Mouse (Mus musculus) olfactory bulb, adult 2 months (tissue): ENCODE measurements at regions not wholly inside any gene's neighbourhood (a gene's known extent, or its start where the extent isn't known, plus 50 kb on each side); places are given as distances from the start of the nearest gene placed in this dataset.

Source experiments
- CTCF ChIP-seq: fragments of 200-500 bp; IDR thresholded peaks from 2 replicates; pipeline ENCODE4 v1.5.1; 2012; ENCODE audit warnings: low read depth, mild to moderate bottlenecking, low read length, moderate library complexity; ENCODE audit not compliant: insufficient read depth
- POLR2A ChIP-seq: fragments of 200-500 bp; IDR thresholded peaks from 2 replicates; pipeline ENCODE4 v1.6.1; 2012; ENCODE audit warnings: mild to moderate bottlenecking, low read depth, low read length, moderate library complexity; ENCODE audit not compliant: insufficient read depth

GRCm38 (mm10) chr10:95110786-95111185 lies 166.2 kb upstream of the Plxnc1 start:
- TF ChIP-seq CTCF (no peak), POLR2A (no peak)
